Mouse (Mus musculus): ENCODE data around the gene Creb1. TPM values are rescaled to one million over a fixed set of nuclear protein-coding genes. Genes with fewer than 3 reads are reported as not detected.

Creb1 gene
- polyA plus RNA-seq (2015; fragmentation: Nextera tagmentation; extraction: Ambion mirVana), result 18.7 and 20.8 TPM in 2 replicates

- Histone ChIP-seq H3K36me3 (peaks cover 6% of the 10 kb centered on the region), H3K27me3 (replicated peaks) (no peaks in the 10 kb centered on the region), H3K4me1 (peaks cover 40% of the 10 kb centered on the region), H3K4me3 (peak within 1 kb of the TSS; percentile 96), H3K9me3 (no peaks in the 10 kb centered on the region), H3K4me2 (peak within 1 kb of the TSS; percentile 97), H3K9ac (peak within 1 kb of the TSS; percentile 99), H3K27ac (replicated peaks) (peak within 1 kb of the TSS; percentile 100)
- under 1% methylated on average over 77 of the region's 119 CpGs for WGBS
- ATAC-seq (ENCODE audit: extremely low read depth, insufficient number of reproducible peaks, low FRiP score, low TSS enrichment), result peak; percentile 94
Measured at GRCm38 (mm10) chr1:64532589-64533470, at the start of gene Creb1. Gene Creb1 (plus strand): TSS chr1:64532645.

- no peak overlapping the region for H3K4me2 ChIP-seq
- H3K4me3 ChIP-seq, result no peak overlapping the region
- ATAC-seq (ENCODE audit: extremely low read depth, insufficient number of reproducible peaks, low FRiP score, low TSS enrichment), result no peak
- peaks cover 10% of the 10 kb centered on the region; the same call in 1 of the 2 replicates for H3K4me1 ChIP-seq
- no peak overlapping the region for H3K27ac ChIP-seq (replicated peaks)
- 17% methylated on average over 4 of the region's 4 CpGs for whole genome bisulfite sequencing
- no peak overlapping the region for H3K9ac ChIP-seq
- no peaks in the 10 kb centered on the region for H3K9me3 ChIP-seq
- H3K27me3 ChIP-seq (replicated peaks), result no peaks in the 10 kb centered on the region
- H3K36me3 ChIP-seq, result no peaks in the 10 kb centered on the region
Measured at GRCm38 (mm10) chr1:64488521-64489029, 43.9 kb upstream of the Creb1 start.

- Histone ChIP-seq H3K4me2 (no peak overlapping the region), H3K27me3 (replicated peaks) (no peaks in the 10 kb centered on the region), H3K36me3 (no peaks in the 10 kb centered on the region), H3K27ac (replicated peaks) (no peak overlapping the region), H3K4me1 (no peaks in the 10 kb centered on the region), H3K9ac (no peak overlapping the region), H3K4me3 (no peak overlapping the region), H3K9me3 (no peaks in the 10 kb centered on the region)
- no peak for ATAC-seq (ENCODE audit: extremely low read depth, insufficient number of reproducible peaks, low FRiP score, low TSS enrichment)
Measured at GRCm38 (mm10) chr1:64496803-64497202, 35.6 kb upstream of the Creb1 start.

GRCm38 (mm10) chr1:64501382-64502140 is 30.9 kb upstream of the Creb1 start:
- H3K36me3 ChIP-seq, result no peaks in the 10 kb centered on the region
- no peaks in the 10 kb centered on the region for H3K9me3 ChIP-seq
- no peak overlapping the region for H3K9ac ChIP-seq
- H3K27me3 ChIP-seq (replicated peaks), result no peaks in the 10 kb centered on the region
- H3K4me3 ChIP-seq, result no peak overlapping the region
- H3K27ac ChIP-seq (replicated peaks), result no peak overlapping the region
- H3K4me2 ChIP-seq, result no peak overlapping the region
- ATAC-seq (ENCODE audit: extremely low read depth, insufficient number of reproducible peaks, low FRiP score, low TSS enrichment), result no peak
- H3K4me1 ChIP-seq, result no peaks in the 10 kb centered on the region

- Histone ChIP-seq H3K27ac (replicated peaks) (no peak overlapping the region), H3K4me3 (no peak overlapping the region), H3K27me3 (replicated peaks) (no peaks in the 10 kb centered on the region), H3K9me3 (no peaks in the 10 kb centered on the region), H3K36me3 (no peaks in the 10 kb centered on the region), H3K4me1 (no peaks in the 10 kb centered on the region), H3K4me2 (no peak overlapping the region), H3K9ac (no peak overlapping the region)
- ATAC-seq (ENCODE audit: extremely low read depth, insufficient number of reproducible peaks, low FRiP score, low TSS enrichment), result no peak
- WGBS, result 79% methylated on average over 7 of the region's 7 CpGs
Measured at GRCm38 (mm10) chr1:64508479-64509096, 23.9 kb upstream of the Creb1 start.

- no peak overlapping the region for H3K4me3 ChIP-seq
- WGBS, result 39% methylated on average over 1 of the region's 1 CpGs
- H3K27ac ChIP-seq (replicated peaks), result no peak overlapping the region
- H3K4me2 ChIP-seq, result no peak overlapping the region
- H3K36me3 ChIP-seq, result no peaks in the 10 kb centered on the region
- no peaks in the 10 kb centered on the region for H3K27me3 ChIP-seq (replicated peaks)
- ATAC-seq (ENCODE audit: extremely low read depth, insufficient number of reproducible peaks, low FRiP score, low TSS enrichment), result no peak
- H3K9ac ChIP-seq, result no peak overlapping the region
- no peaks in the 10 kb centered on the region for H3K4me1 ChIP-seq
- no peaks in the 10 kb centered on the region for H3K9me3 ChIP-seq
Measured at GRCm38 (mm10) chr1:64509678-64510077, 22.8 kb upstream of the Creb1 start.

GRCm38 (mm10) chr1:64514184-64514583 is 18.3 kb upstream of the Creb1 start:
- Histone ChIP-seq H3K27me3 (replicated peaks) (no peaks in the 10 kb centered on the region), H3K4me2 (no peak overlapping the region), H3K4me1 (peaks cover 10% of the 10 kb centered on the region), H3K4me3 (no peak overlapping the region), H3K36me3 (no peaks in the 10 kb centered on the region), H3K9me3 (no peaks in the 10 kb centered on the region), H3K9ac (no peak overlapping the region), H3K27ac (replicated peaks) (no peak overlapping the region)
- 81% methylated on average over 7 of the region's 7 CpGs for WGBS
- no peak for ATAC-seq (ENCODE audit: extremely low read depth, insufficient number of reproducible peaks, low FRiP score, low TSS enrichment)

- no peak for ATAC-seq (ENCODE audit: extremely low read depth, insufficient number of reproducible peaks, low FRiP score, low TSS enrichment)
- WGBS, result 54% methylated on average over 3 of the region's 3 CpGs
- no peak overlapping the region for H3K9ac ChIP-seq
- no peak overlapping the region for H3K27ac ChIP-seq (replicated peaks)
- no peaks in the 10 kb centered on the region for H3K27me3 ChIP-seq (replicated peaks)
- no peak overlapping the region for H3K4me2 ChIP-seq
- no peak overlapping the region for H3K4me3 ChIP-seq
- no peaks in the 10 kb centered on the region for H3K36me3 ChIP-seq
- peaks cover 23% of the 10 kb centered on the region for H3K4me1 ChIP-seq
- no peaks in the 10 kb centered on the region for H3K9me3 ChIP-seq
Measured at GRCm38 (mm10) chr1:64516593-64516992, 15.9 kb upstream of the Creb1 start.

GRCm38 (mm10) chr1:64518480-64518879 is 14.0 kb upstream of the Creb1 start:
- no peak for ATAC-seq (ENCODE audit: extremely low read depth, insufficient number of reproducible peaks, low FRiP score, low TSS enrichment)
- WGBS, result 69% methylated on average over 3 of the region's 3 CpGs

GRCm38 (mm10) chr1:64519345-64519744 is 13.1 kb upstream of the Creb1 start:
- Histone ChIP-seq H3K4me2 (no peak overlapping the region), H3K4me1 (peaks cover 43% of the 10 kb centered on the region), H3K27ac (replicated peaks) (no peak overlapping the region), H3K27me3 (replicated peaks) (no peaks in the 10 kb centered on the region), H3K9me3 (no peaks in the 10 kb centered on the region), H3K36me3 (no peaks in the 10 kb centered on the region), H3K9ac (no peak overlapping the region), H3K4me3 (no peak overlapping the region)
- no peak for ATAC-seq (ENCODE audit: extremely low read depth, insufficient number of reproducible peaks, low FRiP score, low TSS enrichment)
- 14% methylated on average over 1 of the region's 1 CpGs for WGBS

More at GRCm38 (mm10) chr1:64518480-64518879, 14.0 kb upstream of the Creb1 start:
- Histone ChIP-seq H3K27me3 (replicated peaks) (no peaks in the 10 kb centered on the region), H3K4me2 (no peak overlapping the region), H3K9me3 (no peaks in the 10 kb centered on the region), H3K4me1 (peaks cover 41% of the 10 kb centered on the region), H3K4me3 (no peak overlapping the region), H3K27ac (replicated peaks) (no peak overlapping the region), H3K36me3 (no peaks in the 10 kb centered on the region), H3K9ac (no peak overlapping the region)

GRCm38 (mm10) chr1:64519901-64520300 is 12.5 kb upstream of the Creb1 start:
- Histone ChIP-seq H3K4me2 (no peak overlapping the region), H3K9me3 (no peaks in the 10 kb centered on the region), H3K27ac (replicated peaks) (0 out of 2 replicates have a peak overlapping the region, but pooled peaks have one; percentile 2), H3K36me3 (no peaks in the 10 kb centered on the region), H3K4me3 (no peak overlapping the region), H3K27me3 (replicated peaks) (no peaks in the 10 kb centered on the region), H3K4me1 (peaks cover 43% of the 10 kb centered on the region), H3K9ac (no peak overlapping the region)
- WGBS, result 44% methylated on average over 1 of the region's 1 CpGs
- ATAC-seq (ENCODE audit: extremely low read depth, insufficient number of reproducible peaks, low FRiP score, low TSS enrichment), result no peak
